ENCODE assay signal across 8 mouse cellular contexts in the genomic region with DNA sequence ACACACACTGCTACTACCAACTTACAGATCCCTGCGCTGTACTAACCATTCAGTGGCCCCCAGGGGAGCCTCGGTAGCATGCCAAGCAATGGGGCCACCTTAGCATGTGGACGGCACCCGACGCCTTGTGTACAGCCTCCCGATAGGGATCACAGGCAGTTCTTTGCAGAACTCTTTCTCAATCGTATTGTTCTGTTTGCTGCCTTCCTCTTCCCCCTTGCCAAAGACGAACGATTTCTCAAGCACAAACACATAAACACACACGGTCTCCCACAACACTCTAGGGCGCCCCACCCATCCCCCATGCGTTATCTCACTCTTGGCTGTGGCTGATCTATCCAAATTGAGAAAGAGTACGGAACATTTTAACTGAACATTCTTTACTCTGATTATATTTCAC.
A peak's percentile ranks its signal among the peaks of the same experiment; 100 is the strongest.
DNase-seq lines count a peak whose midpoint lies in the region; ATAC-seq lines count a peak whose summit lies in the region.

No protein-coding gene starts in this region.

- H3K4me1 ChIP-seq in heart, embryonic 10.5 days = peaks cover 22% of the 10 kb centered on the region
- H3K4me1 ChIP-seq in hindbrain, embryonic 12.5 days = peaks cover 27% of the 10 kb centered on the region

- no peaks in the 10 kb centered on the region for H3K27me3 ChIP-seq in heart, embryonic 10.5 days (ENCODE audit: insufficient read depth, poor library complexity, severe bottlenecking)
- no peaks in the 10 kb centered on the region for H3K27me3 ChIP-seq in hindbrain, embryonic 12.5 days

- H3K4me2 ChIP-seq in hindbrain, embryonic 12.5 days (replicated peaks) = no peak overlapping the region

- 83% methylated on average over 13 of the region's 13 CpGs for WGBS in heart, embryonic 10.5 days
- WGBS in hindbrain, embryonic 12.5 days = 86% methylated on average over 13 of the region's 13 CpGs

- H3K9ac ChIP-seq in hindbrain, embryonic 12.5 days = no peak overlapping the region

- H3K27ac ChIP-seq in heart, embryonic 10.5 days = no peak overlapping the region
- H3K27ac ChIP-seq in hindbrain, embryonic 12.5 days = no peak overlapping the region

- no peaks in the 10 kb centered on the region for H3K36me3 ChIP-seq in heart, embryonic 10.5 days
- H3K36me3 ChIP-seq in hindbrain, embryonic 12.5 days = no peaks in the 10 kb centered on the region

- no peak for ATAC-seq in frontal cortex, adult (ENCODE audit: low TSS enrichment)
- no peak for ATAC-seq in hindbrain, embryonic 12.5 days (ENCODE audit: low FRiP score)

- H3K4me3 ChIP-seq in heart, embryonic 10.5 days = no peak overlapping the region
- no peak overlapping the region for H3K4me3 ChIP-seq in hindbrain, embryonic 12.5 days

- DNase-seq in heart, adult 11 months = peak; percentile 99
- DNase-seq in heart, embryonic 10.5 days (ENCODE audit: low spot score) = no peak
- peak; percentile 63 for DNase-seq in c-Kit-positive CD71-positive TER-119-negative erythroid progenitor cells, embryonic 14.5 days (ENCODE audit: low read depth)
- DNase-seq in liver = peak; percentile 72
- peak; percentile 36 for DNase-seq in ovary, postnatal 14 days (ENCODE audit: low spot score)
- DNase-seq in layer of hippocampus, postnatal 25 days (ENCODE audit: extremely low spot score in 1 of 2, low spot score in 1 of 2) = no peak

- no peaks in the 10 kb centered on the region for H3K9me3 ChIP-seq in heart, embryonic 10.5 days
- H3K9me3 ChIP-seq in hindbrain, embryonic 12.5 days (replicated peaks) = no peaks in the 10 kb centered on the region

Comparison
In these comparisons a context has a peak if more than half of its experiments do, and no peak if none do; other contexts are left out.
1. DNase-seq: peak in heart, adult 11 months (single experiment), c-Kit-positive CD71-positive TER-119-negative erythroid progenitor cells, embryonic 14.5 days (single experiment), liver (single experiment) and ovary, postnatal 14 days (single experiment); none in heart, embryonic 10.5 days (single experiment) and layer of hippocampus, postnatal 25 days (0 of 2).